Mouse (Mus musculus) adrenal gland, adult 2 months (tissue): ENCODE data around the gene 0610040J01Rik. TPM values are rescaled to one million over a fixed set of nuclear protein-coding genes. Genes with fewer than 3 reads are reported as not detected.
A peak's percentile ranks its signal among the peaks of the same experiment; 100 is the strongest.

Source experiments
- DNase-seq: peaks from one replicate; pipeline ENCODE4 v3.0.0; 2021
- long read RNA-seq: library from polyadenylated mRNA; stranded (forward); transcript quantifications from one replicate; pipeline ENCODE4 v2.0.0, GENCODE M21; 2021
- polyA plus RNA-seq: library from polyadenylated mRNA; depleted of rRNA; stranded (reverse); fragments of >200 nt; gene quantifications from 2 replicates; pipeline ENCODE4 v1.2.3, GENCODE M21; 2012; rRNA removed
- total RNA-seq, 2 experiments: library from RNA; stranded (reverse); gene quantifications; 2 replicates each; pipeline ENCODE4 v1.2.3; 2021

Gene 0610040J01Rik
- total RNA-seq (under 1 TPM; 0.46 to 0.55 TPM), polyA plus RNA-seq (0.29 and 0.68 TPM in 2 replicates)
- long read RNA-seq, partial matches to known transcripts = 0 of 1 reads
- long read RNA-seq, other reads (novel, unspliced or antisense) = 0 of 1 reads

GRCm38 (mm10) chr5:63811819-63812508 lies at the start of gene 0610040J01Rik:
Gene 0610040J01Rik, plus strand, starts transcription at chr5:63812363.
- DNase-seq = peak; percentile 85

GRCm38 (mm10) chr5:63765886-63766285 lies 46.3 kb upstream of the 0610040J01Rik start:
- DNase-seq = no peak

GRCm38 (mm10) chr5:63766715-63767114 lies 45.4 kb upstream of the 0610040J01Rik start:
- peak; percentile 6 for DNase-seq

- DNase-seq = no peak
Observed at GRCm38 (mm10) chr5:63767464-63767863, 44.7 kb upstream of the 0610040J01Rik start.

- no peak for DNase-seq
Observed at GRCm38 (mm10) chr5:63768220-63768619, 43.9 kb upstream of the 0610040J01Rik start.

GRCm38 (mm10) chr5:63772971-63773370 lies 39.2 kb upstream of the 0610040J01Rik start:
- DNase-seq = no peak

- DNase-seq = no peak
Observed at GRCm38 (mm10) chr5:63773603-63774002, 38.6 kb upstream of the 0610040J01Rik start.

GRCm38 (mm10) chr5:63788156-63788826 lies 23.9 kb upstream of the 0610040J01Rik start:
- no peak for DNase-seq

- DNase-seq = no peak
Observed at GRCm38 (mm10) chr5:63812509-63812865, 324 bp downstream of the 0610040J01Rik start.

- no peak for DNase-seq
Observed at GRCm38 (mm10) chr5:63816643-63817042, 4.5 kb downstream of the 0610040J01Rik start.

GRCm38 (mm10) chr5:63817270-63817669 lies 5.1 kb downstream of the 0610040J01Rik start:
- no peak for DNase-seq

GRCm38 (mm10) chr5:63818975-63819374 lies 6.8 kb downstream of the 0610040J01Rik start:
- DNase-seq = no peak

GRCm38 (mm10) chr5:63819519-63819918 lies 7.4 kb downstream of the 0610040J01Rik start:
- no peak for DNase-seq

GRCm38 (mm10) chr5:63821176-63821575 lies 9.0 kb downstream of the 0610040J01Rik start:
- DNase-seq = no peak

- DNase-seq = no peak
Observed at GRCm38 (mm10) chr5:63821860-63822259, 9.7 kb downstream of the 0610040J01Rik start.

- no peak for DNase-seq
Observed at GRCm38 (mm10) chr5:63823362-63824332, 11.5 kb downstream of the 0610040J01Rik start.

GRCm38 (mm10) chr5:63824599-63825350 lies 12.6 kb downstream of the 0610040J01Rik start:
- DNase-seq = no peak

- DNase-seq = no peak
Observed at GRCm38 (mm10) chr5:63825881-63826280, 13.7 kb downstream of the 0610040J01Rik start.

GRCm38 (mm10) chr5:63827006-63827405 lies 14.8 kb downstream of the 0610040J01Rik start:
- DNase-seq = no peak

GRCm38 (mm10) chr5:63827415-63828053 lies 15.4 kb downstream of the 0610040J01Rik start:
- DNase-seq = no peak
